Mouse (Mus musculus) cortical plate, adult 2 months (tissue): ENCODE results near the gene 5330417C22Rik. TPM values are rescaled to one million over a fixed set of nuclear protein-coding genes. Genes with fewer than 3 reads are reported as not detected.
"Not testable (repeated sequence)": the region's sequence is repeated elsewhere in the genome, so short reads cannot be mapped to it uniquely, and the experiment has no call there.

ENCODE experiments used
- H3K27ac ChIP-seq: fragments of 200-500 bp; 2 replicates; pipeline ENCODE4 v1.5.1; 2012; ENCODE audit warnings: low read length, control low read depth, inconsistent platforms; ENCODE audit not compliant: insufficient read depth
- H3K4me1 ChIP-seq: fragments of 200-500 bp; 2 replicates; pipeline ENCODE4 v1.6.1; 2011; ENCODE audit warnings: low read length; ENCODE audit not compliant: control insufficient read depth, insufficient read depth
- H3K4me3 ChIP-seq: fragments of 200-500 bp; 2 replicates; pipeline ENCODE4 v1.5.1; 2011; ENCODE audit warnings: mild to moderate bottlenecking, low read length, control low read depth; ENCODE audit not compliant: insufficient read depth
- CTCF ChIP-seq: fragments of 200-500 bp; IDR thresholded peaks from 2 replicates; pipeline ENCODE4 v1.5.1; 2011; ENCODE audit warnings: mild to moderate bottlenecking, control low read depth, low read length; ENCODE audit not compliant: insufficient read depth; ENCODE audit errors: extremely low read depth
- POLR2A ChIP-seq: fragments of 200-500 bp; IDR thresholded peaks from 2 replicates; pipeline ENCODE4 v1.6.1; 2011; ENCODE audit warnings: mild to moderate bottlenecking, low read length, control low read depth; ENCODE audit not compliant: insufficient read depth; ENCODE audit errors: extremely low read depth
- polyA plus RNA-seq: library from polyadenylated mRNA; depleted of rRNA; stranded (reverse); fragments of >200 nt; gene quantifications from 2 replicates; pipeline ENCODE4 v1.2.3, GENCODE M21; 2012

Gene 5330417C22Rik
- polyA plus RNA-seq, 1 experiment: 28.0 TPM

DNA sequence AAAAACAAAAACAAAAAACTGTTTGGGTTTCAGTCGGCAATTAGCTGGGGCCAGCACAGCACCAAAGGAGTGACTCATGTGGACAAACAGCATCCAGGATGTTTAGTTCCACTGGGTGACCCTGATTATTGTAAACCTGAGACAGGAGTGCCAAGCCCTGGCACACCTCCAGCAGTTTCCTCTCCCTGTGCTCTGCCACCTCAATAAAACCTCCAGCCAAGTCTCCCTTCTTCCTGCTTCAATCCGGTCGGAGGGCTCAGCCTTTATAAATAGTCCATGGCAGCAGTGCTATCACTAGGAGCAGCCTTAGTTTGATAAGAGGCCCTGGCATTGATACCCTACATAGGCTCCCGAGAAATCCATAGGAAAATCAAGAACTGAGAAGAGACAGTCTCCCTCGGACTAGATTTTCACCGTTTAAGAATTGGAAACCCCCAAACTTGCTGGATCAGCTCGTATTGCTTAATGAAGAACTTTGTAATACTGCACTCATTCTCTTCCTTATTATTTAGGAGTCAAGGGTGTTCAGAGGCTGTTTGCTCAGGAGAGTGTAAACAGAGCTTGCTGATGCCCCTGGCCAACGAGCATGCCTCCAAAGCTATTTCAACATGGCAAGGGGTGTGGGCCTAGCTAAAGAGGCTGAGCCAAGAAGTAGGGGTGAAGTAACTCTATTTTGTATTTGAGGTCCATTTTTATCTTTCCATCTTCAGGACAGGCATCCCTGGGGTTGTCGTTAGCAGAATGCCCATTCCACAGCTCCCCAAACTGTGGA lies 3.0 kb downstream of the 5330417C22Rik start:
- Histone ChIP-seq H3K4me3 (no peak overlapping the region), H3K27ac (no peak overlapping the region), H3K4me1 (no peaks in the 10 kb centered on the region)
- TF ChIP-seq CTCF (no peak), POLR2A (no peak)

GRCm38 (mm10) chr3:108528489-108528888 lies 7.8 kb downstream of the 5330417C22Rik start:
- no peaks in the 10 kb centered on the region for H3K4me1 ChIP-seq
- TF ChIP-seq CTCF: no peak
- TF ChIP-seq POLR2A: no peak
- H3K27ac ChIP-seq: no peak overlapping the region
- H3K4me3 ChIP-seq: no peak overlapping the region

DNA sequence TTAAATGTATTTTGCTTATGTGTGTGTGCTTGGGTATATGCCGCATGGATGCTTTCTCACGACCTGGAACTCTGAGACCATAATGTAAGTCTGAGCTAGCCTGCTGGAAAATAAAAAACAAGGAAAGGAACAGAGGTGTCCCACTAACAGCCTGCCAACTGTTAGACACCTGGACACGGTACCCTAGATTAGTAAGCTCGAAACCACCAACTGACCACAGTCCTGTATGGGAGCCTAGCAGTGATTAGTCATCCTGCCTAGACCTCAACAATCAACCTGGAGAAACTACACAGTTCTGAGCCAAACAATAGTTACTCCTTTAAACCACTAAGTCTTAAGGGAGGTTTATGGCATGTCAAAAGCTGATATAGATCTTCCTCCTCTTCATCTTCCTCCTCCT lies 12.9 kb downstream of the 5330417C22Rik start:
- no peak for TF ChIP-seq CTCF
- no peak for TF ChIP-seq POLR2A
- H3K27ac ChIP-seq: no peak overlapping the region
- no peaks in the 10 kb centered on the region for H3K4me1 ChIP-seq

DNA sequence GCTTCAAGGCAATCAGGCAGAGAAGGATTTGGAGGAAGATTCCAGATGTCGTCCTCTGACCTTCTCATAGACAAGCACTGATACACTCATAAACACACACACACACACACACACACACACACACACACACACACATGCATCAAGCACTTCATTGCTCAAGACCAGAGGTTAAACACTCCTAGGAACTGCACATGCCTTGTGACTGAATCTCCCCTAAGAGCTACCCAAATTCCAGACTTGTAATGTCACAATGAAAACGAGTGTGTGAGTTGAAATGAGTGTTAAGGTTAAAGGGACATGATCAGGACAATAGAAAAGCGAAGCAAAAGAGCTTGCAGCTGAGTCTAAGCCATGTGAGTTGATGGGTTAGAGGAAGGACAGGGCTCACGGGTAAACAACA lies 18.1 kb downstream of the 5330417C22Rik start:
- no peaks in the 10 kb centered on the region for H3K4me1 ChIP-seq
- TF ChIP-seq POLR2A: no peak
- no peak for TF ChIP-seq CTCF
- no peak overlapping the region for H3K27ac ChIP-seq
- H3K4me3 ChIP-seq: no peak overlapping the region

More for the DNA sequence above, 12.9 kb downstream of the 5330417C22Rik start:
- no peak overlapping the region for H3K4me3 ChIP-seq

DNA sequence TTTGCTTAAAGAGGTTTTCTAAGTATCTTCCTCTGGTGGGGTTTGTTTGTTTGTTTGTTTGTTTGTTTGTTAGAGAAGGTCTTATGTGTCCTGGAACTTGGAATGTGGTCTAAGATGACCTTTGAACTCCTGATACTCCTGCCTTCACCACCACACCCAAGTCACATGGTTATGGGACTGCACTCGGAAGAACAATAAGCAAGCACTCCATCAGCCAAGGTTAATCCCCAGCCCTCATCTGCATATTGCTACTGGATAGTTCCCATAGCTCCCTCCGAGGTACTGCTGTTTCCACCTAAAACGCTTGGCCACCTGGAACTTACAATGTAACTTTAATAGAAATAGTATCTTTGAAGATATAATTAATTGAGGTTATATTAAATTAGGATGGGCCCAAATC lies 22.9 kb downstream of the 5330417C22Rik start:
- Histone ChIP-seq H3K27ac (no peak overlapping the region), H3K4me1 (no peaks in the 10 kb centered on the region), H3K4me3 (no peak overlapping the region)
- no peak for TF ChIP-seq POLR2A
- no peak for TF ChIP-seq CTCF

- H3K4me1 ChIP-seq: peaks cover 3% of the 10 kb centered on the region; the same call in 1 of the 2 replicates
- no peak for TF ChIP-seq POLR2A
- no peak for TF ChIP-seq CTCF
- no peak overlapping the region for H3K27ac ChIP-seq
- H3K4me3 ChIP-seq: no peak overlapping the region
Observed at GRCm38 (mm10) chr3:108510716-108511483, 25.4 kb downstream of the 5330417C22Rik start.

- Histone ChIP-seq H3K4me1 (peaks cover 3% of the 10 kb centered on the region; the same call in 1 of the 2 replicates), H3K4me3 (no peak overlapping the region), H3K27ac (no peak overlapping the region)
- no peak for TF ChIP-seq CTCF
- TF ChIP-seq POLR2A: no peak
Observed at GRCm38 (mm10) chr3:108510156-108510555, 26.2 kb downstream of the 5330417C22Rik start.

GRCm38 (mm10) chr3:108508745-108509474 lies 27.4 kb downstream of the 5330417C22Rik start:
- no peak overlapping the region for H3K27ac ChIP-seq
- H3K4me1 ChIP-seq: peaks cover 3% of the 10 kb centered on the region
- H3K4me3 ChIP-seq: no peak overlapping the region
- no peak for TF ChIP-seq POLR2A
- TF ChIP-seq CTCF: no peak

DNA sequence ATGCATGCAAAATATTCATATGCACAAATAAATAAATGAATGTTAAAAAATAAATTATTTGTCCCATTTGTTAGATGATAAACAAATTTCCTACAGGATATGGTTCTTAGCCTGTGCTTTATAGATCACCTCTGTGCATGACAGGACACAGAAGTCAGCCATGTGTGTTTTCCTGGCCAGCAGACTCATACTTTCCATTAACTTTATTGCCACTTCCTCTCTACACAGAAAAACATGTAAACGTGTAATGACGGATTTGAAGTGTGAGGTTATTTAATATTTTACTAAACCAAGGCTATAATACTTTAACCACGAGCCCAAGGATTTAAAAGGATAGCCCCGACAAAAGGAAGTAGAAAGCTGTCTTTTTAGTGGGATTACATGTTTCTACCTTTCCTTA lies 32.4 kb downstream of the 5330417C22Rik start:
- no peak overlapping the region for H3K4me3 ChIP-seq
- no peak overlapping the region for H3K27ac ChIP-seq
- peaks cover 3% of the 10 kb centered on the region for H3K4me1 ChIP-seq
- TF ChIP-seq POLR2A (no peak), CTCF (no peak)

GRCm38 (mm10) chr3:108501411-108501810 lies 34.9 kb downstream of the 5330417C22Rik start:
- not testable (repeated sequence) for H3K27ac ChIP-seq, H3K4me1 ChIP-seq, H3K4me3 ChIP-seq
